Mouse (Mus musculus) midbrain, embryonic 15.5 days (tissue): Measurements from ENCODE around the gene Pirt. TPM values are rescaled to one million over a fixed set of nuclear protein-coding genes. Genes with fewer than 3 reads are reported as not detected.

Experiments used
- ATAC-seq: fragments of 200-750 bp; cut with Nextera tagmentation; replicated peaks from 2 replicates; pipeline ENCODE4 v1.8.0; 2017; ENCODE audit warnings: moderate TSS enrichment
- H3K27ac ChIP-seq: fragments of 300-500 bp; sonication (generic); 2 replicates; pipeline ENCODE4 v1.5.1; 2015; ENCODE audit warnings: mild to moderate bottlenecking, inconsistent platforms
- H3K27me3 ChIP-seq: fragments of 300-500 bp; sonication (generic); replicated peaks from 2 replicates; pipeline ENCODE4 v1.6.1; 2015; ENCODE audit warnings: inconsistent platforms
- H3K36me3 ChIP-seq: fragments of 300-500 bp; sonication (generic); replicated peaks from 2 replicates; pipeline ENCODE4 v1.6.1; 2015; ENCODE audit warnings: inconsistent platforms
- H3K4me1 ChIP-seq: fragments of 300-500 bp; sonication (generic); 2 replicates; pipeline ENCODE4 v1.6.1; 2015; ENCODE audit warnings: inconsistent platforms
- H3K4me2 ChIP-seq: fragments of 300-500 bp; sonication (generic); 2 replicates; pipeline ENCODE4 v1.6.1; 2015; ENCODE audit warnings: inconsistent platforms, mild to moderate bottlenecking, moderate library complexity
- H3K4me3 ChIP-seq: fragments of 300-500 bp; sonication (generic); 2 replicates; pipeline ENCODE4 v1.5.1; 2015; ENCODE audit warnings: mild to moderate bottlenecking, inconsistent platforms
- H3K9ac ChIP-seq: fragments of 300-500 bp; sonication (generic); 2 replicates; pipeline ENCODE4 v1.6.1; 2015; ENCODE audit warnings: mild to moderate bottlenecking, inconsistent platforms
- H3K9me3 ChIP-seq: fragments of 300-500 bp; sonication (generic); 2 replicates; pipeline ENCODE4 v1.6.1; 2016; ENCODE audit warnings: inconsistent platforms
- WGBS: fragments of 180-500 bp; shearing (Covaris S2); methylation state at CpG from one replicate; pipeline ENCODE4 v1.1.7; 2015; ENCODE audit warnings: mixed read lengths; 5-methylcytosine and 5-hydroxymethylcytosine counted together
- polyA plus RNA-seq: library from polyadenylated mRNA; unstranded; fragments of >200 nt; fragmentation: Nextera tagmentation; extraction: Ambion mirVana; gene quantifications from 2 replicates; pipeline ENCODE4 v1.2.1, GENCODE M21; 2015

The Pirt gene
- polyA plus RNA-seq, 1 experiment from 2014 or later = 0.83 TPM

- H3K27ac ChIP-seq = no peak overlapping the region
- no peaks in the 10 kb centered on the region for H3K4me1 ChIP-seq
- no peak overlapping the region for H3K4me2 ChIP-seq
- H3K9ac ChIP-seq = no peak overlapping the region
- H3K27me3 ChIP-seq = no peaks in the 10 kb centered on the region
- H3K4me3 ChIP-seq = no peak overlapping the region
- 24% methylated on average over 3 of the region's 3 CpGs for WGBS
- H3K36me3 ChIP-seq = no peaks in the 10 kb centered on the region
- no peaks in the 10 kb centered on the region for H3K9me3 ChIP-seq
- no peak for ATAC-seq
Measured at GRCm38 (mm10) chr11:66914249-66914648, 2.5 kb downstream of the Pirt start.

- Histone ChIP-seq H3K4me1 (peaks cover 5% of the 10 kb centered on the region; the same call in 1 of the 2 replicates), H3K27ac (no peak overlapping the region), H3K27me3 (no peaks in the 10 kb centered on the region), H3K4me2 (no peak overlapping the region), H3K9me3 (no peaks in the 10 kb centered on the region), H3K9ac (no peak overlapping the region), H3K4me3 (no peak overlapping the region), H3K36me3 (no peaks in the 10 kb centered on the region)
- ATAC-seq = no peak
- 82% methylated on average over 2 of the region's 2 CpGs for whole genome bisulfite sequencing
Measured at GRCm38 (mm10) chr11:66920012-66920411, 8.2 kb downstream of the Pirt start.

GRCm38 (mm10) chr11:66924095-66924823 is 12.5 kb downstream of the Pirt start:
- H3K27ac ChIP-seq = no peak overlapping the region
- no peak overlapping the region for H3K4me3 ChIP-seq
- no peaks in the 10 kb centered on the region for H3K36me3 ChIP-seq
- no peaks in the 10 kb centered on the region for H3K27me3 ChIP-seq
- H3K9me3 ChIP-seq = no peaks in the 10 kb centered on the region
- no peak overlapping the region for H3K4me2 ChIP-seq
- H3K4me1 ChIP-seq = peaks cover 5% of the 10 kb centered on the region; the same call in 1 of the 2 replicates
- WGBS = 83% methylated on average over 11 of the region's 11 CpGs
- no peak for ATAC-seq
- no peak overlapping the region for H3K9ac ChIP-seq

- H3K4me3 ChIP-seq = no peak overlapping the region
- H3K27ac ChIP-seq = no peak overlapping the region
- H3K4me1 ChIP-seq = no peaks in the 10 kb centered on the region
- H3K9me3 ChIP-seq = no peaks in the 10 kb centered on the region
- H3K4me2 ChIP-seq = no peak overlapping the region
- ATAC-seq = no peak
- no peaks in the 10 kb centered on the region for H3K36me3 ChIP-seq
- 55% methylated on average over 3 of the region's 3 CpGs for WGBS
- H3K27me3 ChIP-seq = no peaks in the 10 kb centered on the region
- H3K9ac ChIP-seq = no peak overlapping the region
Measured at GRCm38 (mm10) chr11:66928311-66928710, 16.5 kb downstream of the Pirt start.

- Histone ChIP-seq H3K27me3 (no peaks in the 10 kb centered on the region), H3K27ac (no peak overlapping the region), H3K4me2 (no peak overlapping the region), H3K36me3 (no peaks in the 10 kb centered on the region), H3K4me3 (no peak overlapping the region), H3K9me3 (no peaks in the 10 kb centered on the region), H3K9ac (no peak overlapping the region), H3K4me1 (no peaks in the 10 kb centered on the region)
- ATAC-seq = no peak
- 63% methylated on average over 9 of the region's 9 CpGs for WGBS
Measured at GRCm38 (mm10) chr11:66932827-66933599, 21.2 kb downstream of the Pirt start.

- Histone ChIP-seq H3K4me1 (no peaks in the 10 kb centered on the region), H3K9me3 (no peaks in the 10 kb centered on the region), H3K4me3 (no peak overlapping the region), H3K9ac (no peak overlapping the region), H3K27ac (no peak overlapping the region), H3K27me3 (no peaks in the 10 kb centered on the region), H3K36me3 (no peaks in the 10 kb centered on the region), H3K4me2 (no peak overlapping the region)
- WGBS = 89% methylated on average over 7 of the region's 7 CpGs
- ATAC-seq = no peak
Measured at GRCm38 (mm10) chr11:66934428-66935173, 22.8 kb downstream of the Pirt start.

DNA sequence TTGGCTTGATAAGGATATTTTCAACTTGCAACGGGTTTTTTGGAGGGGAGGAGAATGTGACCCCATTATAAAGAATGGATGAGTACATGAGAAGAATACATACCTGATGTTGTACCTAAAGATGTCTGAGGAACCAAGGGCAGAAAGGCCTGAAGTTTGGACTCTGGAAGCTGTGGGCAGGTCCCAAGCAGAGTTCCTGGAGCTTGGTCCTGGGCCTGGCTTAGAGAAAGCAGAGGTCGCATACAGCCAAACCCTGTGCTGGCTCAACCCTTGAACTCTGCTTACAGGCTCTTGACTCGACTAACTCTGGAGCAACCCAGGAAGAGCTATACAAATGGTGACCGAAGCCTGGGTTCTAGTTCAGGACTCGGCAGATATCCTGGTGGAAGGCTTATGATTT is 30.2 kb downstream of the Pirt start:
- Histone ChIP-seq H3K4me1 (no peaks in the 10 kb centered on the region), H3K9ac (no peak overlapping the region), H3K36me3 (no peaks in the 10 kb centered on the region), H3K9me3 (no peaks in the 10 kb centered on the region), H3K27ac (no peak overlapping the region), H3K27me3 (no peaks in the 10 kb centered on the region), H3K4me2 (no peak overlapping the region), H3K4me3 (no peak overlapping the region)
- no peak for ATAC-seq
- 94% methylated on average over 5 of the region's 5 CpGs for WGBS

- no peaks in the 10 kb centered on the region for H3K4me1 ChIP-seq
- ATAC-seq = no peak
- H3K4me3 ChIP-seq = no peak overlapping the region
- H3K27ac ChIP-seq = no peak overlapping the region
- H3K9ac ChIP-seq = no peak overlapping the region
- WGBS = 71% methylated on average over 2 of the region's 2 CpGs
- no peak overlapping the region for H3K4me2 ChIP-seq
- no peaks in the 10 kb centered on the region for H3K27me3 ChIP-seq
- H3K36me3 ChIP-seq = no peaks in the 10 kb centered on the region
- no peaks in the 10 kb centered on the region for H3K9me3 ChIP-seq
Measured at GRCm38 (mm10) chr11:66945224-66945767, 33.5 kb downstream of the Pirt start.

- no peaks in the 10 kb centered on the region for H3K27me3 ChIP-seq
- ATAC-seq = no peak
- WGBS = 75% methylated on average over 6 of the region's 6 CpGs
- no peaks in the 10 kb centered on the region for H3K36me3 ChIP-seq
- H3K27ac ChIP-seq = no peak overlapping the region
- H3K9ac ChIP-seq = no peak overlapping the region
- no peak overlapping the region for H3K4me3 ChIP-seq
- H3K4me2 ChIP-seq = no peak overlapping the region
- H3K9me3 ChIP-seq = no peaks in the 10 kb centered on the region
- no peaks in the 10 kb centered on the region for H3K4me1 ChIP-seq
Measured at GRCm38 (mm10) chr11:66946521-66946920, 34.7 kb downstream of the Pirt start.

GRCm38 (mm10) chr11:66946922-66947321 is 35.1 kb downstream of the Pirt start:
- H3K27ac ChIP-seq = no peak overlapping the region
- H3K9ac ChIP-seq = no peak overlapping the region
- H3K9me3 ChIP-seq = no peaks in the 10 kb centered on the region
- no peak overlapping the region for H3K4me3 ChIP-seq
- no peaks in the 10 kb centered on the region for H3K27me3 ChIP-seq
- no peaks in the 10 kb centered on the region for H3K36me3 ChIP-seq
- H3K4me2 ChIP-seq = no peak overlapping the region
- 86% methylated on average over 6 of the region's 6 CpGs for WGBS
- ATAC-seq = no peak
- H3K4me1 ChIP-seq = no peaks in the 10 kb centered on the region

DNA sequence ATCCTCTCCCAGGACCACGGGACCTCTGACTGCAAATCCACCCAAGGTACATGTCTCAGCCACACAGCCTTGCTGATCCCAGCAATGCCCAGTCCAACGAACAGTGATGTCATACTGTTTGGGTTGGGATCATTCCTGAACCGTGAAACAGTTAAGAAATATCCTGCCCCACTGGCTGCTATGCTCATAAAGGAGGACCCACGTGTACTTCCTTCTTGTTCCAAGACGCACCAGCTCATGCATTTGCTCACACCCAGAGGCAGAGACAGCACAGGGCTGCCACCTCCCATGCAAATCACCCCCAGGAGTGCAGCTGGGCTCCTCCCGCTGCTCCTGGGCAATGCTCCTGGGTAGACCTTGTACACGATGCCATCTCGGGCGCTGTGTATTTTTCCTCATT is 44.5 kb downstream of the Pirt start, which contains the start of gene Tmem238l:
TSS of gene Tmem238l (plus strand) at position 336 of the 400 bp plus-strand sequence.
- no peak for ATAC-seq
- 81% methylated on average over 9 of the region's 9 CpGs for WGBS
- no peaks in the 10 kb centered on the region for H3K4me1 ChIP-seq
- H3K4me3 ChIP-seq = no peak within 1 kb of the TSS
- H3K9me3 ChIP-seq = no peaks in the 10 kb centered on the region
- H3K27me3 ChIP-seq = no peaks in the 10 kb centered on the region
- H3K36me3 ChIP-seq = no peaks in the 10 kb centered on the region
- H3K9ac ChIP-seq = no peak within 1 kb of the TSS
- no peak within 1 kb of the TSS for H3K27ac ChIP-seq
- H3K4me2 ChIP-seq = no peak within 1 kb of the TSS

- H3K4me2 ChIP-seq = no peak overlapping the region
- no peaks in the 10 kb centered on the region for H3K4me1 ChIP-seq
- ATAC-seq = no peak
- H3K27ac ChIP-seq = no peak overlapping the region
- H3K4me3 ChIP-seq = no peak overlapping the region
- no peaks in the 10 kb centered on the region for H3K9me3 ChIP-seq
- no peak overlapping the region for H3K9ac ChIP-seq
- WGBS = 88% methylated on average over 1 of the region's 1 CpGs
- no peaks in the 10 kb centered on the region for H3K27me3 ChIP-seq
- no peaks in the 10 kb centered on the region for H3K36me3 ChIP-seq
Measured at GRCm38 (mm10) chr11:66960797-66961196, 49.0 kb downstream of the Pirt start.
